Mouse (Mus musculus): ENCODE data around the gene Trpm6.

Gene Trpm6

DNA sequence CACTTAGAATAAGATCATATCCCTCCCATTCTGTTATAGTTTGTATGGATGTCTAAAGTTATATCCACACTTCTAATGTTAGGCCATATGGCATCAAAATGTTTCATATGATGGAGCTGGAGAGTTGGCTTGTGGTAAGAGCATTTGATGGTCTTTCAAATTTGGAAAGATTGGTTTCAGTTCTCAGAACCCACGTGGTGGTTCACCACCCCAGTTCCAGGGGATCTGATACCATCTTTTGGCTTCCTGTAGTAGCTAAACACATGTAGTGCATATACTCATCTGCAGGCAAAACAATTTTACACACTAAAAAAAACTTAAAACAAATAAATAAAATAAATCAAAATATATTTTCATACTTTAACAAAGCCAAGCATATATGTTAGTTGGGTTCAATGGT is 21.3 kb downstream of the Trpm6 start:
- no peak for DNase-seq (ENCODE audit: low read depth, low spot score)

- DNase-seq (ENCODE audit: low read depth, low spot score), result no peak
Observed at GRCm38 (mm10) chr19:18771561-18771960, 21.8 kb downstream of the Trpm6 start.

DNA sequence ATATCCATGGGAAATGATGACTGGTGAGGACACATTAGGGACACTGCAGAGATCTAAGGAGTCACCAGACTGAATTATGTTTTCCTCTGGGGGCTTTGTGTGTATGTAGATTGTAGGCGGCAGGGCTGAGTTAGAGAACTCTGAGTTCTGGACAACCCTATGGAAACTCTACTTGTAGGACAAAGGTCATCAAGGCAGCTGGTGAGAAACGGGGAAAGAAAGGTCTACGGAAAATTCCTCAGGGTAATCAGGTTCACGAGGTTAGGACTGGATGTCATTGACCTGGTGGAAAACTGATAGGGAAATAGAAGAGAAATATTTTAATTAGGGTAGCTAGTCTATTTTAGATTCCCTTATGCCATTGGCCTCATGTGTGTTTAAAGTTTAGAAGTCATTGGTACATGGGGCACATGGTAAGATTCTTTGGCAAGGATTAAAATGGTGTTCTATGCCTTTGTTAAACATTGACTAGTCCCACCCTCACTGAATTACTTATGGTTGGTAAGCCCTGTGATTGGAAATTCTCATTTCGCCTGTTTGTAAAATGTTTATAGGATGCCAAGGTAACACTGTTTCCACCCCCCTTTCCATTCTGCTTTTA is 23.2 kb downstream of the Trpm6 start:
- DNase-seq (ENCODE audit: low read depth, low spot score), result no peak

DNA sequence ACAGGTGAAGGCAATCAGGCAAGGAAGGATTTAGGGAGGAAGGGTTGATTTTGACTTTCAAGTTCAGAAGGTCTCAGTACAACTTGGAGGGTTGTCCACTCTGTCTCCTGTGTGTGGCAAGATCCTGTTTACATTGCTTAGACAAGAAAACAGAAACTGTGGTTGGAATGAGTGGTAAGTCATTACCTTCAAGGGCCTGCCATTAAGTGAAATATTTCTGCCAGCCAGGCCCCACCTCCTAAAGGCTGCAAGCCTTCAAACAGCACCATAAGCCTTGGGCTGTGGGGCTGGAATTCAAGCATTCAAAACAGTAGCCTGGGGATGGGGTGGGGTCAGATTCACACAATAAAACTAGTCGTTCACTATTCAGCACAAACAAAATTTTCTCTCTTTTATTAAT is 24.3 kb downstream of the Trpm6 start:
- DNase-seq (ENCODE audit: low read depth, low spot score), result no peak

GRCm38 (mm10) chr19:18799646-18800045 is 49.9 kb downstream of the Trpm6 start:
- no peak for DNase-seq (ENCODE audit: low read depth, low spot score)

DNA sequence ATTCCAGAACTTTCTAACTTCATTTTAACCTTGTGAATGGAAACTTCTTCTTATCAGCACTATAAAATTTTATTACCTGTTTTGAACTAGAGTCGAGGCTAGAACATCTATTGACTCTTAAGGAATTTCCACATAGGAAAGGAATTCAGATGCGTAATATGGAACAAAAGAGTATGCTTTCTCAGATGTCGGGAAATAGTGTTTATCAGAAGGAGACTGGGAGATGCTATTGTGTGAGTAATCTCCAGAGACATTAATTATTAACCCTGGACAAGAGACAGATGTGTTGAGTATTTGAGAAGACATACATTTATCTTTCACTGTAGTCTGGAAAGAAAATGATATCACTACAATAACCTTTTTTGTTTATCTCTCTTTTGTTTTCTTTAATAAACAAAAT is 61.5 kb downstream of the Trpm6 start:
- no peak for DNase-seq (ENCODE audit: low read depth, low spot score)

GRCm38 (mm10) chr19:18815170-18815569 is 65.4 kb downstream of the Trpm6 start:
- no peak for DNase-seq (ENCODE audit: low read depth, low spot score)

- no peak for DNase-seq (ENCODE audit: low read depth, low spot score)
Observed at GRCm38 (mm10) chr19:18817425-18817824, 67.6 kb downstream of the Trpm6 start.

GRCm38 (mm10) chr19:18828601-18829000 is 78.8 kb downstream of the Trpm6 start:
- no peak for DNase-seq (ENCODE audit: low read depth, low spot score)

DNA sequence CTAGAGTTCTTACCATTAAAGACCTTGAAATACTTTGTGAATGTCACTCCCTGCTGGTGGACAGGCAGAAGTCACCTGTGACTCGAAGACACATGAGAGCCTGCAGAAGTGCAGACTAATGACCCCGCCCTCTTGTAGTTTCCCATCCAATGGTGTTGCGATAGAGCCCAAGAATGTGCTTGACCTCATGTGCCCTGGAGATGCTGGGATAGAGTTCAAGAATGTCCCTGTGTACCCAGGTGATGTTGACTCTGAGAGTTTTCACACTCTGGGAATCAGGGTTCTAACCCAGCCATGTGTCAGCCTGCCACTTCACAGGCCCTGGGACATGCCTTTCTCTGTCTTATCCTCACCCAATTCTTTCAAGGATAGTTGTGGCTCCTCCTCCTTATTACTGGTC is 81.4 kb downstream of the Trpm6 start:
- no peak for DNase-seq (ENCODE audit: low read depth, low spot score)

DNA sequence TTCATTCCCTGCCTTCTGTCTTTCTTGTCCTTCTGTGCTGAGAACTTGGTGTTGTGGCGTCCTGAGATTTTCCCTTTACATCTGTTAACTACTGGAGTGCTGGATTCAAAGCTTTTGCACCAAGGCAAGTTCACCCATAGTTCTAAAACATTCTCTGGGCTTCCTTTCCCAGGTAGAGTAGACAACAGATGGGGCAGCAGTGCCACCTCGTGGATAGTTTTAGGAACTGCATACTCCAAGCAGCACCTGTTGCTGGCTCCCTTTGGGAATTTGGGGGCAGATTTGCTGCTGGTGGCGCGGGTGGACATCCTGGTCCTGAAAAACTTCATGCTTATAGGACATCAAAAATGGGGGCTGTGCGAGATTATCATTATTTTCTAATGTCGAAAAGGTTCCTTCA is 85.2 kb downstream of the Trpm6 start:
- DNase-seq (ENCODE audit: low read depth, low spot score), result peak; percentile 64

GRCm38 (mm10) chr19:18841789-18842562 is 92.2 kb downstream of the Trpm6 start:
- DNase-seq (ENCODE audit: low read depth, low spot score), result no peak

DNA sequence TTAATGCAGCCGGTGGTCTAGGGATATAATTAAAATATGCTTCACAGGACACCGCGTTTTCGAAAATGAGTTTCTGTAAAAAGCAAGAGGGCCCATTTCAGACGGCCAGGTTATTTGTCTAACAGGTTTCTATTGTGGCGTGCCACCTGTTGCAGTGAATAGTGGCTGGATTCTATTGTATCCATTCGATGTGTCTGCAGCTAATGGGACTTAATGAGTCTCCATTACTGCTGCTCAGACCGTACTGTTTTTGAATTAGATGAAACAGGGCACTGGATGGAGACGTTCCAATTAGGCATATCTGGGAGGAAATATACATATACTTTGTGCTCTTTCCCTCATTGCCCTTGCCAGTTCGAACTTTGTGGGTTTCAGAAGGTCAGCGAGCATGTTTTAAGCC is 92.8 kb downstream of the Trpm6 start:
- DNase-seq (ENCODE audit: low read depth, low spot score), result no peak

- no peak for DNase-seq (ENCODE audit: low read depth, low spot score)
Observed at GRCm38 (mm10) chr19:18846336-18846735, 96.6 kb downstream of the Trpm6 start.

DNA sequence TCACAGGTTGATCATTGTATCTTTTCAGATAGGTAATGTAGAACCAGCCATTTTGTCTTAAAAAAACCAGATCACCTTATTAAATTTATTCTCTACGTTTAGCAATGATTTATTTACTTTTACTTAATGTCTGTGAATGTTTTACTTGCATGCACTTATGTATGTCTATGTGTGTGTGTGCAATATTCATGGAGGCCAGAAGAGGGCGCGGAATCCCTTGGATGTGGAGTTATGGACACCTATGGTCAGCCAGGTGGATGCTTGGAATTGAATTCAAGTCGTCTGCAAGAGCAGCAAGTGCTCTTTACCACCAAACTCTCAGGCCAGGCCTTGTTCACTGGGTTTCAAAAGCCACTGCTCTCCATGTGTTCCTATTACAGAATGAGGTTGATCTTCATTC is 118.5 kb downstream of the Trpm6 start:
- DNase-seq (ENCODE audit: low read depth, low spot score), result no peak

DNA sequence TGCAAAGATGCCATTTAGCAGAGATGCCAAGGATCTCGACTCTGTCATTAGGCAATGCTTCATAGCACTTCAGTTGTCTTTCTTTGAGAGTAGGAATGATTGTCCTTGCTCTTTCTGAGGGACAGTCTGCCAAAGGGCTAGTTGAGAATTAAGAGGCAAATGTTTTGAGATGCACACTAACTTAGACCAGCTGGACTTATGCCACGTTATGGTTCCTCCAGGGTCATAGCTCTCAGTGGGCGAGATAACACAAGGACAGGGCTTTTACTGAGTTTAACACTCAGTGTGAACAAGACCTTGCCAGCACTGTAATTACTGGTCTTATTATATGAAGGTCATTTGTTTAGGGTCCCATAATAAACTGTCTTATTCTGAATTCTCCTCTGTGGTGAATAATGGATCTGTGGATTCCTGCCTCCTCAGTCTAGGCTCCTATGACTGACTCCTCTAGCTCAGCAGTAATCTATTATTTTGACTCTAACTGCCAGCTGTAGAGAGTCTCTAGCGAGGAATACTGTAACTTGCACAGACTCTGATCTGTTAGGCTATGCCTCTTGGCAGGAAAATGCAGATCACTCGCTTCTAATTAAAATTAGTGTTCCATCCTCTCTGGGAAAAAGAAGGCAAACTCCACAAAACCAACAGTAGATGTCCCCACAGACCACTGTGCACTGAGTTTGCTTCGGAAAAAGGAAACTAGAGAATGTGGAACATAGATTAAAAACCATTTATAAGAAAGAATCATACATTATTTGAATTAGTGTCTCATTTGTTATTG is 123.2 kb downstream of the Trpm6 start:
- DNase-seq (ENCODE audit: low read depth, low spot score), result peak; percentile 68

DNA sequence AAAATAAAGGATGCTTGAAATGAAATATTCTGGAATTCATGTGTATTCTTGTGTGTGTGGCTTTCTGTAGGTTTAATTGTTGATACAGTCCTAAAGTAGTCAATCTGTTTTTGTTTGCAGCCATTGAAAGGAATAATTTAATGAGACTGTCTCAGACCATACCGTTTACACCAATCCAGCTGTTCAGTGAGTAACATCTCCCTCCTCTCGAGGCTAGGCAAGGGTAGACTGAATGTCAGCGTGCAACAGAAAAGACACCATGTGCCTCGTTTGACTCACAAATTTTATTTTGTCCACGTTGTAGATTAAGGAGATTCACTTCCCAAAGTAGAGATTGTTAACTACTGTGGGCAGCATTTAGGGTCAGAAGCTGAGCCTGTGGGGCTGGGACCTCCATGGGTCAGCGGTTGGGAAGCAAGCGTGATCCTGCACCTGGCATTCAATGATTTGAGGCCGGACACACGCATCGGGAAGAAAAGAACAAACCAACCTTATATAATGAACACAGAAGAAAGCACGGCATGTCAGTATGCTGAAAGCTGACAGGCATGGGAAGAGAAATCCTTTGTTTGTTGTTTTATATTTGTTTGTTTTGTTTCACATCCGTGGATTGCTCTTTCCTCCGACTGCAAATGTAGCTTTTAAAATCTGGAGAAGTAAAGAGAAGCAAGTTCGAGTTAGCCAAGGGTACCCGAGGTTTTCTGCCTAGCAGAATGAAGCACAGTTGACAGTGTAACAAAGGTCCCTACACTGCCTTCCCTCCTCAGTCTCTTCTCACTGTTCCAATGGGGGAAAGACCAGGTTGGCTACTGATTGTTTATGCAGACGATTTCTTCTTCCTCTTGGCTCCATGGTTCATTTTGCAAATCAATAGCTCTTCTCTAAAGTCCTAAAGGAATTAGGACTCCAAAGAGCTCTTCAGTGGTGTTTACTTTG is 124.2 kb downstream of the Trpm6 start:
- DNase-seq (ENCODE audit: low read depth, low spot score), result no peak

- no peak for DNase-seq (ENCODE audit: low read depth, low spot score)
Observed at GRCm38 (mm10) chr19:18879264-18879663, 129.5 kb downstream of the Trpm6 start.

DNA sequence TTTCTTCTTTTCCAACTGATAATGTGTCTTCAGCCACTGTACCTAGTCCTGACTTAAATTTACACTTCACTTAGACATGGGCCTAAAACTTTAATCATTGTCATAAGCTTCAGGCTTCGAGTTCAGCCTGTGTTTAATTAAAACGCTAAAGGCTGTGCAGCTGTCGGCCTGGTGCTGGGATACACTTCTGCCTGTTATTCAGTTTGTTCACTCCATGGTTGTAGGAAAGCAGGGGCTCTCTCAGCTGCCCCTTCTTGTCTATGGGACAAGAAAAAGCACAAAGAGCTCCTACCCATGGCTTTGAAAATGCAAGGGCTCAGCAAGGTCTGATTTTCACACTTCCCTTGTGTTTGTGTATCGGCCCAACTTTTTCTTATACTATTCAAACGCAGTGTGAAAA is 131.4 kb downstream of the Trpm6 start:
- no peak for DNase-seq (ENCODE audit: low read depth, low spot score)

GRCm38 (mm10) chr19:18887646-18888407 is 138.0 kb downstream of the Trpm6 start:
- no peak for DNase-seq (ENCODE audit: low read depth, low spot score)

Data from brain, adult 2 months (tissue).